In the genomic region with DNA sequence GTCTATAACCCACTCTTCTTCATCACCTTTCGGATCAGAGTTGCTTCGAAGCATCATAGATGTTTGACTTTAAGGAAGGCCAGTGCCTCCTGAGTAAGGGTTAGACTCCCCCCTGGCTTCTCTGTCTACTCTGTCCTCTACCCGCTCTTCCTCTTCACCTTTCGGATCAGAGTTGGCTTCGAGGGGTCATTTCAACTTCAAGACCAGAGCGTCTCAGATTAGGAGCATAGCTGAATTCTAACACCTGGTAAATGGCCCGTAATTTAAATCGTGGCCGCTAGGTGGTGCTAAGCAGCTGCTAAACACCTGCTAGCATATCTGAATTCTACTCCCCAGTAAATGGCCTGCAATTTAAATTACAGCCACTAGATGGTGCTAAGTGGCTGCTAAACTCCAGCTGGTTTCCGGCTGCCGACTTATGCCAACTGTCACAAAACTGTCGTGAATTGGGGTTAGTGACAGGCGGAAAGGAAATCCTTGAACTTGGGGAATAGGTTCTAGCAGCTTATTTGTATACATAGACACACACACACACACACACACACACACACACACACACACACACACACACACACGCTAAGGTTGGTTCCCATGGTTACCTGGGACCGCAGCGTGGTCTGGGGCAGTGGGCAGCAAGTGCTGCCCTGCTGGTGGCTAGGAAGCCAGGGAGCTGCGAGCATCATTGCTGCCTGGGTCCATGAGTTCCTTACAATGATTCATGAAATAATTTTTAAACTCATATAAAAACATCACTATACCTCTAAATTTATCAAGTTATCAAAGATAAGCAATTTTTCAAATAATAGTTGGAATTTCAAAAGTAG, we compare ENCODE assay signal across 7 mouse cellular contexts.
DNase-seq lines count a peak whose midpoint lies in the region; ATAC-seq lines count a peak whose summit lies in the region.

No protein-coding gene starts in this region.

- H3K4me3 ChIP-seq in intestine, embryonic 15.5 days (replicated peaks) = peak overlapping the region; percentile 42
- H3K4me3 ChIP-seq in midbrain, embryonic 10.5 days = peak overlapping the region; percentile 57

- peak overlapping the region; percentile 54 for H3K4me2 ChIP-seq in intestine, embryonic 15.5 days (replicated peaks)

- H3K9ac ChIP-seq in intestine, embryonic 15.5 days = peak overlapping the region; percentile 48

- ATAC-seq in intestine, embryonic 15.5 days = peak; percentile 94

- no peaks in the 10 kb centered on the region for H3K4me1 ChIP-seq in intestine, embryonic 15.5 days (replicated peaks)
- no peaks in the 10 kb centered on the region for H3K4me1 ChIP-seq in midbrain, embryonic 10.5 days

- DNase-seq in adrenal gland, adult 2 months = peak; percentile 93
- DNase-seq in embryo, embryonic 11.5 days (ENCODE audit: low read depth, low spot score) = peak; percentile 98
- DNase-seq in gastrocnemius, postnatal 36 days = peak; percentile 76 to 92
- peak; percentile 98 to 99 for DNase-seq in left cerebral cortex, postnatal 25 days (ENCODE audit: low spot score in 2 of 2)
- DNase-seq in midbrain, embryonic 10.5 days (ENCODE audit: low spot score) = peak; percentile 88
- peak; percentile 88 for DNase-seq in right cerebral cortex, postnatal 4 days

- intact Hi-C loops in gastrocnemius, postnatal 36 days (cut with DNase I) = loop anchor here (5.0 to 10.0 kb wide), 3 partner anchors 115 to 293 kb away; partner anchors contain the start of genes Arid4b and Ggps1
- intact Hi-C loops in left cerebral cortex, postnatal 25 days (cut with DNase I) = loop anchor here (1.0 kb wide), 1 partner anchor 65 kb away; the partner anchor contains the start of gene B3galnt2

- WGBS in intestine, embryonic 15.5 days = 19% methylated on average over 17 of the region's 17 CpGs
- whole genome bisulfite sequencing in midbrain, embryonic 10.5 days = 22% methylated on average over 17 of the region's 17 CpGs

- no peaks in the 10 kb centered on the region for H3K27me3 ChIP-seq in intestine, embryonic 15.5 days (replicated peaks)
- H3K27me3 ChIP-seq in midbrain, embryonic 10.5 days (ENCODE audit: low read depth, poor library complexity, severe bottlenecking) = no peaks in the 10 kb centered on the region

- no peak overlapping the region for H3K27ac ChIP-seq in intestine, embryonic 15.5 days
- peak overlapping the region; percentile 76 for H3K27ac ChIP-seq in midbrain, embryonic 10.5 days (replicated peaks)

- no peaks in the 10 kb centered on the region for H3K9me3 ChIP-seq in intestine, embryonic 15.5 days
- peaks cover under 1% of the 10 kb centered on the region; the same call in 1 of the 2 replicates for H3K9me3 ChIP-seq in midbrain, embryonic 10.5 days (replicated peaks)

- no peaks in the 10 kb centered on the region for H3K36me3 ChIP-seq in intestine, embryonic 15.5 days
- H3K36me3 ChIP-seq in midbrain, embryonic 10.5 days = no peaks in the 10 kb centered on the region
